Mouse (Mus musculus): ENCODE measurements around the gene Abhd13.

DNA sequence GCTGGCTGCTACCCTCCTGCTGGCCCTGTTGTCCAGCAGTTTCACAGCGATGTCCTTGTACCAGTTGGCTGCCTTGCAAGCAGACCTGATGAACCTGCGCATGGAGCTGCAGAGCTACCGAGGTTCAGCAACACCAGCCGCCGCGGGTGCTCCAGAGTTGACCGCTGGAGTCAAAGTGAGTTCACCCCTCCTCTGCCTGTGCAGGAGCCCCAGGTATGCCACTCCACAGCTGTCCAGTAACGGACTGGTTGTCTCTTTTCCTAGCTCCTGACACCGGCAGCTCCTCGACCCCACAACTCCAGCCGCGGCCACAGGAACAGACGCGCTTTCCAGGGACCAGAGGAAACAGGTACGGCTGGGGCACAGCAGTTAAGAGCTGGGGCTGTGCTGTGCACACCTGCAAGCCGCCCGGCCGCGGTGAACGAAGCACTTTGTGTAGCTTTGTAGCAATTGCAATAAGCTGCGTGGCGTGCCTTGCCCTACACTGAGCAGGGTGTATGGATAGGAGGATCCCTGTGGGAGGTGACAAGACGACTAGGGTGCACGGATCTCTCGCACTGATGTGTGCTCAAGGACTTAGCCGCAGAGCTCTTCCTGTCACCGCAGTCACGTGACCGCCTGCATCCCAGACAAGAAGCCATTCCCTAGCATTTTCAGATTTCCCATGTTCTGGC lies 29.6 kb downstream of the Abhd13 start:
- TF ChIP-seq CTCF (IDR thresholded peaks at IDR 0.05; ENCODE audit: insufficient read depth, low read depth, low read length) (no peak), POLR2A (IDR thresholded peaks at IDR 0.05; ENCODE audit: insufficient read depth, low read depth, low read length) (no peak)

Data from olfactory bulb, adult 2 months (tissue).